Comparison of ENCODE assay signal across 10 mouse cellular contexts in genomic region chr1:88284946-88285320, GRCm38 (mm10). TPM values are rescaled to one million over a fixed set of nuclear protein-coding genes. Genes with fewer than 3 reads are reported as not detected.
DNase-seq lines count a peak whose midpoint lies in the region; ATAC-seq and TF ChIP-seq lines count a peak whose summit lies in the region.
"Had no signal": no experiment of that assay in that cellular context is flagged by ENCODE, and none has a peak within 500 bp of the region (broad histone marks: within the 10 kb centered on the region; RNA-seq: fewer than 3 reads in every experiment).

No protein-coding gene starts in this region.

- peak; percentile 64 for DNase-seq in CD4-positive, CD25-positive, alpha-beta regulatory T cell, adult 2 months (ENCODE audit: low read depth, low spot score)
- no peak for DNase-seq in left cerebral cortex, adult 2 months (ENCODE audit: extremely low spot score in 1 of 2, low spot score in 2 of 2)
- DNase-seq in left cerebral cortex, postnatal 25 days (ENCODE audit: low spot score in 2 of 2): no peak
- DNase-seq in R1 (ENCODE audit: low read depth, low spot score): peak; percentile 90
- peak; percentile 72 for DNase-seq in liver, adult 2 months (ENCODE audit: extremely low read depth, low read depth, low spot score)
- no peak for DNase-seq in ovary, postnatal 36 days (ENCODE audit: low spot score)
- no peak for DNase-seq in right cerebral cortex, postnatal 36 days (ENCODE audit: low spot score in 2 of 2)

- no peaks in the 10 kb centered on the region for H3K27me3 ChIP-seq in liver, adult 2 months (ENCODE audit: control insufficient read depth, insufficient read depth, low read length)
- H3K27me3 ChIP-seq: embryonic facial prominence, embryonic 12.5 days had no signal

- peaks cover 35% of the 10 kb centered on the region for H3K4me1 ChIP-seq in liver, adult 2 months (ENCODE audit: control insufficient read depth, insufficient read depth, low read length)
- H3K4me1 ChIP-seq: embryonic facial prominence, embryonic 12.5 days had no signal

- no peak overlapping the region for H3K9ac ChIP-seq in liver, adult 2 months (ENCODE audit: low read depth, low read length)
- H3K9ac ChIP-seq: embryonic facial prominence, embryonic 12.5 days had no signal

- TF ChIP-seq CTCF in left cerebral cortex, adult 2 months (IDR thresholded peaks at IDR 0.05): peak; percentile 55
- no peak for TF ChIP-seq CTCF in liver, adult 2 months (IDR thresholded peaks at IDR 0.05; ENCODE audit: low read depth, low read length)

- WGBS in liver, adult 2 months: 57% methylated on average over 7 of the region's 7 CpGs

- intact Hi-C loops in left cerebral cortex, adult 2 months (cut with DNase I): no loop called here
- intact Hi-C loops in left cerebral cortex, postnatal 25 days (cut with DNase I): no loop called here

- ATAC-seq in CD4-positive, CD25-positive, alpha-beta regulatory T cell, adult 4 months: no peak

- H3K79me2 ChIP-seq in liver, adult 2 months (ENCODE audit: control insufficient read depth, insufficient read depth, low read length): no peaks in the 10 kb centered on the region

- no peaks in the 10 kb centered on the region for H3K36me3 ChIP-seq in liver, adult 2 months (ENCODE audit: control insufficient read depth, insufficient read depth, low read length)
- H3K36me3 ChIP-seq: embryonic facial prominence, embryonic 12.5 days had no signal

- TF ChIP-seq POLR2A in liver, adult 2 months (IDR thresholded peaks at IDR 0.05; ENCODE audit: extremely low read depth, insufficient read depth, low read length): no peak

- H3K27ac ChIP-seq in left cerebral cortex, adult 2 months: no peak overlapping the region
- H3K27ac ChIP-seq in liver, adult 2 months (replicated peaks; ENCODE audit: insufficient read depth, low read depth, low read length): peak overlapping the region; percentile 34
- H3K27ac ChIP-seq: embryonic facial prominence, embryonic 12.5 days had no signal

- H3K4me3 ChIP-seq in left cerebral cortex, adult 2 months: no peak overlapping the region
- H3K4me3 ChIP-seq in liver, adult 2 months (ENCODE audit: insufficient read depth, low read depth, low read length): no peak overlapping the region
- H3K4me3 ChIP-seq: embryonic facial prominence, embryonic 12.5 days had no signal

RNA-seq across cellular contexts. Expression of gene Trpm8, which starts 7.5 kb away (rescaled TPM):
- not detected for polyA plus RNA-seq in CD4-positive, CD25-positive, alpha-beta regulatory T cell, adult 4 months (2017; shearing (Covaris generic))
- total RNA-seq in left cerebral cortex, adult 2 months (2021): under 1 TPM; 0.23 to 0.26 TPM
- under 1 TPM; 0.11 to 0.21 TPM for total RNA-seq in left cerebral cortex, postnatal 25 days (2021)
- under 0.01 TPM in 2 replicates for total RNA-seq in liver, adult 2 months (2014; rRNA removed)
- 0.01 and 0.02 TPM in 2 replicates for polyA plus RNA-seq in liver, adult 2 months (2012; rRNA removed)
- polyA plus RNA-seq: embryonic facial prominence, embryonic 12.5 days; intestine, embryonic 14.5 days had no signal

RNA-seq across cellular contexts. Expression of gene Hjurp, which starts 7.5 kb away (rescaled TPM):
- polyA plus RNA-seq in CD4-positive, CD25-positive, alpha-beta regulatory T cell, adult 4 months (2017; shearing (Covaris generic)): 10 to 100 TPM; 56.6 to 72.9 TPM
- 10 to 100 TPM; 45.8 to 47.2 TPM for total RNA-seq in left cerebral cortex, adult 2 months (2021)
- total RNA-seq in left cerebral cortex, postnatal 25 days (2021): 10 to 100 TPM; 32.8 to 37.1 TPM
- 78.7 and 90.1 TPM in 2 replicates for total RNA-seq in liver, adult 2 months (2014; rRNA removed)
- polyA plus RNA-seq in liver, adult 2 months (2012; rRNA removed): 31.4 and 32.8 TPM in 2 replicates

RNA-seq across cellular contexts. Expression of gene Mroh2a, which starts 58.1 kb away (rescaled TPM):
- 1 to 10 TPM; 1.4 to 1.6 TPM for polyA plus RNA-seq in CD4-positive, CD25-positive, alpha-beta regulatory T cell, adult 4 months (2017; shearing (Covaris generic))
- under 1 TPM in 1 of 2 experiments, not detected in 1; 0.19 TPM for total RNA-seq in left cerebral cortex, adult 2 months (2021)
- under 1 TPM in 1 of 2 experiments, not detected in 1; 0.07 TPM for total RNA-seq in left cerebral cortex, postnatal 25 days (2021)
- total RNA-seq in liver, adult 2 months (2014; rRNA removed): 0.27 and 1.0 TPM in 2 replicates
- 0.77 and 0.82 TPM in 2 replicates for polyA plus RNA-seq in liver, adult 2 months (2012; rRNA removed)

Comparison
In these comparisons a context has a peak if more than half of its experiments do, and no peak if none do; other contexts are left out.
1. DNase-seq: peak in CD4-positive, CD25-positive, alpha-beta regulatory T cell, adult 2 months (single experiment), R1 (single experiment) and liver, adult 2 months (single experiment); none in left cerebral cortex, adult 2 months (0 of 2), left cerebral cortex, postnatal 25 days (0 of 2), ovary, postnatal 36 days (single experiment) and right cerebral cortex, postnatal 36 days (0 of 2).